Mouse (Mus musculus) limb, embryonic 15.5 days (tissue): ENCODE measurements at regions not wholly inside any gene's neighbourhood (a gene's known extent, or its start where the extent isn't known, plus 50 kb on each side); places are given as distances from the start of the nearest gene placed in this dataset.

Experiments used
- ATAC-seq: fragments of 200-750 bp; cut with Nextera tagmentation; 2 replicates; pipeline ENCODE4 v1.8.0; 2017; ENCODE audit warnings: low read depth, moderate TSS enrichment; ENCODE audit not compliant: insufficient number of reproducible peaks, low FRiP score, low TSS enrichment
- H3K27ac ChIP-seq: fragments of 300-500 bp; sonication (generic); 2 replicates; pipeline ENCODE4 v1.5.1; 2015; ENCODE audit warnings: moderate library complexity, mild to moderate bottlenecking, inconsistent platforms
- H3K27me3 ChIP-seq: fragments of 300-500 bp; sonication (generic); 2 replicates; pipeline ENCODE4 v1.6.1; 2015; ENCODE audit warnings: inconsistent platforms
- H3K36me3 ChIP-seq: fragments of 300-500 bp; sonication (generic); 2 replicates; pipeline ENCODE4 v1.6.1; 2015; ENCODE audit warnings: inconsistent platforms
- H3K4me1 ChIP-seq: fragments of 300-500 bp; sonication (generic); 2 replicates; pipeline ENCODE4 v1.6.1; 2015; ENCODE audit warnings: inconsistent platforms
- H3K4me2 ChIP-seq: fragments of 300-500 bp; sonication (generic); 2 replicates; pipeline ENCODE4 v1.6.1; 2015; ENCODE audit warnings: mild to moderate bottlenecking, inconsistent platforms
- H3K4me3 ChIP-seq: fragments of 300-500 bp; sonication (generic); 2 replicates; pipeline ENCODE4 v1.5.1; 2015; ENCODE audit warnings: mild to moderate bottlenecking, inconsistent platforms
- H3K9ac ChIP-seq: fragments of 300-500 bp; sonication (generic); 2 replicates; pipeline ENCODE4 v1.6.1; 2015; ENCODE audit warnings: inconsistent platforms
- H3K9me3 ChIP-seq: fragments of 300-500 bp; sonication (generic); 2 replicates; pipeline ENCODE4 v1.6.1; 2016; ENCODE audit warnings: inconsistent platforms
- WGBS: fragments of 180-500 bp; shearing (Covaris S2); methylation state at CpG from one replicate; pipeline ENCODE4 v1.1.7; 2015; 5-methylcytosine and 5-hydroxymethylcytosine counted together

- H3K36me3 ChIP-seq = no peaks in the 10 kb centered on the region
- 26% methylated on average over 3 of the region's 3 CpGs for WGBS
- no peaks in the 10 kb centered on the region; the same call in 1 of the 2 replicates for H3K4me1 ChIP-seq
- no peak overlapping the region for H3K4me3 ChIP-seq
- no peak for ATAC-seq
- H3K27ac ChIP-seq = no peak overlapping the region
- no peak overlapping the region for H3K9ac ChIP-seq
- H3K9me3 ChIP-seq = no peaks in the 10 kb centered on the region
- H3K4me2 ChIP-seq = no peak overlapping the region
- no peaks in the 10 kb centered on the region for H3K27me3 ChIP-seq
These were observed 619.3 kb downstream of the Slc22a22 start for GRCm38 (mm10) chr15:56858134-56858533.

DNA sequence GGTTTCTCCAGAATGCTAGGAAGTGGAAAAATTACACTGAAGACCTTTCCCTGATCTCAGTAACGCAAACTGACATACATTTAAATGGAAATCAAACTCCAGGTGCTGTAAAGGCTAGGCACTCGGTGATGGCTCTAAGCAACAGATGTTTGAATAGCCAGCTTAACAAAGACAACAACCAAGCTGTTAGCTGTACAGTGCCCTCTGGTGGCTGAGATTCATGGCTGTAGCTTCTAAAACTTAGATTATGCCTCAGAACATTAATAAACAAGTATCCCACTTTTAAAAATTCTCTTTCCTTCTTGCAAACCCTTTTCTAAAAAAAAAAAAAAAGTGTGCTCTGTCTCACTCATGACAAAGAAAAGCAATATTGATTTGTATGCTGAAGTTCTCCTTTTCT is 621.4 kb downstream of the Slc22a22 start:
- Histone ChIP-seq H3K9ac (no peak overlapping the region), H3K9me3 (no peaks in the 10 kb centered on the region), H3K4me2 (no peak overlapping the region), H3K36me3 (no peaks in the 10 kb centered on the region), H3K27ac (no peak overlapping the region), H3K27me3 (no peaks in the 10 kb centered on the region), H3K4me1 (no peaks in the 10 kb centered on the region; the same call in 1 of the 2 replicates), H3K4me3 (no peak overlapping the region)
- 12% methylated on average over 2 of the region's 2 CpGs for WGBS
- ATAC-seq = no peak

GRCm38 (mm10) chr15:56853106-56853505 is 624.3 kb downstream of the Slc22a22 start:
- ATAC-seq = no peak
- H3K27ac ChIP-seq = no peak overlapping the region
- H3K9ac ChIP-seq = no peak overlapping the region
- H3K27me3 ChIP-seq = no peaks in the 10 kb centered on the region
- H3K9me3 ChIP-seq = no peaks in the 10 kb centered on the region
- no peaks in the 10 kb centered on the region for H3K36me3 ChIP-seq
- H3K4me3 ChIP-seq = no peak overlapping the region
- no peak overlapping the region for H3K4me2 ChIP-seq
- no peaks in the 10 kb centered on the region for H3K4me1 ChIP-seq
- 67% methylated on average over 5 of the region's 5 CpGs for WGBS

- Histone ChIP-seq H3K9me3 (no peaks in the 10 kb centered on the region), H3K4me2 (no peak overlapping the region), H3K27me3 (no peaks in the 10 kb centered on the region), H3K9ac (no peak overlapping the region), H3K4me3 (no peak overlapping the region), H3K36me3 (no peaks in the 10 kb centered on the region), H3K4me1 (no peaks in the 10 kb centered on the region), H3K27ac (no peak overlapping the region)
- WGBS = 85% methylated on average over 6 of the region's 6 CpGs
- ATAC-seq = no peak
These were observed 629.8 kb downstream of the Slc22a22 start for GRCm38 (mm10) chr15:56847469-56848128.

- no peak overlapping the region for H3K27ac ChIP-seq
- no peaks in the 10 kb centered on the region for H3K36me3 ChIP-seq
- H3K4me3 ChIP-seq = no peak overlapping the region
- H3K9ac ChIP-seq = no peak overlapping the region
- ATAC-seq = no peak
- H3K4me1 ChIP-seq = no peaks in the 10 kb centered on the region
- no peaks in the 10 kb centered on the region for H3K27me3 ChIP-seq
- 49% methylated on average over 1 of the region's 1 CpGs for WGBS
- H3K9me3 ChIP-seq = no peaks in the 10 kb centered on the region
- no peak overlapping the region for H3K4me2 ChIP-seq
These were observed 632.9 kb downstream of the Slc22a22 start for GRCm38 (mm10) chr15:56844574-56844973.

- Histone ChIP-seq H3K9ac (no peak overlapping the region), H3K4me1 (no peaks in the 10 kb centered on the region), H3K9me3 (no peaks in the 10 kb centered on the region), H3K36me3 (no peaks in the 10 kb centered on the region), H3K4me3 (no peak overlapping the region), H3K27ac (no peak overlapping the region), H3K27me3 (no peaks in the 10 kb centered on the region), H3K4me2 (no peak overlapping the region)
- no peak for ATAC-seq
- WGBS = 88% methylated on average over 3 of the region's 3 CpGs
These were observed 635.9 kb downstream of the Slc22a22 start for GRCm38 (mm10) chr15:56841516-56841915.

DNA sequence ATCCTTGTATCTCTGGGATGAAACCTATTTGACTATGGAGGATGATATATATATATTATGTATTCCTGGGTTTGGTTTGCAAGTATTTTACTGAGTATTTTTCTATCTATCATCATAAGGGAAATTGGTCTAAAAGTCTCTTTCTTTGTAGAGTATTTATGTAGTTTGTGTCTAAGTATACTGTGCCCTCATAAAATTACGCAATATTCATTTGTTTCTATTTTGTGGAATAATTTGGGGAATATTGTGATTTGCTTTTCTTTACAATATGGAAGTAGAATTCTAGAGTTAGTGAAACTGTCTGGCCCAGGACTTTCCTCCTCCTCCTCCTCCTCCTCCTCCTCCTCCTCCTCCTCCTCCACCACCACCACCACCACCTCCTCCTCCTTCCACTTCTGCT is 640.1 kb downstream of the Slc22a22 start:
- H3K27me3 ChIP-seq = no peaks in the 10 kb centered on the region
- no peaks in the 10 kb centered on the region for H3K4me1 ChIP-seq
- no peaks in the 10 kb centered on the region for H3K9me3 ChIP-seq
- WGBS = 90% methylated on average over 1 of the region's 1 CpGs
- H3K9ac ChIP-seq = no peak overlapping the region
- H3K36me3 ChIP-seq = no peaks in the 10 kb centered on the region
- H3K4me2 ChIP-seq = no peak overlapping the region
- ATAC-seq = no peak
- H3K27ac ChIP-seq = no peak overlapping the region
- no peak overlapping the region for H3K4me3 ChIP-seq

DNA sequence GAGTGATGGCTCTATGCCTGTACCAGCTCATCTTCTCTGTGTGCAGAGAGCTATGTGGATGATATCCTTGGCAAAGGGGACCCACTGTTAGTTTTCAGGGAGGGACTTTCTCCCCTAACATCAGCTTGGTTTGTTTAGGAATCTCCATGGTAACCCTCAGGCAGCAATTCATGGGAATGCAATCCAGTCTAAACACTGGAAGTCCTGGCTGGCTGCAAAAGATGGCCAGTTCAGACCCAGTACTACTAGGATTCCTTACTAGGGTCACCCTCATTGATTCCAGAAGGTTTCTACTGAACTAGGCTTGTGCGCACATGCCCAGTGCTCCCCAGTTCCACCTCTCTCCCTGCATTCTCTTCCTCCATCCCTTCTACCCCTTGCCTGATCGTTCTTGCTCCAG is 642.8 kb downstream of the Slc22a22 start:
- H3K9ac ChIP-seq = no peak overlapping the region
- H3K4me1 ChIP-seq = no peaks in the 10 kb centered on the region
- no peak overlapping the region for H3K4me2 ChIP-seq
- no peak overlapping the region for H3K4me3 ChIP-seq
- H3K27me3 ChIP-seq = no peaks in the 10 kb centered on the region
- 84% methylated on average over 2 of the region's 2 CpGs for WGBS
- ATAC-seq = no peak
- no peaks in the 10 kb centered on the region for H3K36me3 ChIP-seq
- no peak overlapping the region for H3K27ac ChIP-seq
- H3K9me3 ChIP-seq = no peaks in the 10 kb centered on the region

- Histone ChIP-seq H3K27ac (no peak overlapping the region), H3K36me3 (no peaks in the 10 kb centered on the region), H3K4me3 (no peak overlapping the region), H3K4me2 (no peak overlapping the region), H3K9ac (no peak overlapping the region), H3K27me3 (no peaks in the 10 kb centered on the region), H3K9me3 (no peaks in the 10 kb centered on the region), H3K4me1 (no peaks in the 10 kb centered on the region)
- WGBS = 90% methylated on average over 7 of the region's 7 CpGs
- ATAC-seq = no peak
These were observed 644.8 kb downstream of the Slc22a22 start for GRCm38 (mm10) chr15:56832666-56833065.

DNA sequence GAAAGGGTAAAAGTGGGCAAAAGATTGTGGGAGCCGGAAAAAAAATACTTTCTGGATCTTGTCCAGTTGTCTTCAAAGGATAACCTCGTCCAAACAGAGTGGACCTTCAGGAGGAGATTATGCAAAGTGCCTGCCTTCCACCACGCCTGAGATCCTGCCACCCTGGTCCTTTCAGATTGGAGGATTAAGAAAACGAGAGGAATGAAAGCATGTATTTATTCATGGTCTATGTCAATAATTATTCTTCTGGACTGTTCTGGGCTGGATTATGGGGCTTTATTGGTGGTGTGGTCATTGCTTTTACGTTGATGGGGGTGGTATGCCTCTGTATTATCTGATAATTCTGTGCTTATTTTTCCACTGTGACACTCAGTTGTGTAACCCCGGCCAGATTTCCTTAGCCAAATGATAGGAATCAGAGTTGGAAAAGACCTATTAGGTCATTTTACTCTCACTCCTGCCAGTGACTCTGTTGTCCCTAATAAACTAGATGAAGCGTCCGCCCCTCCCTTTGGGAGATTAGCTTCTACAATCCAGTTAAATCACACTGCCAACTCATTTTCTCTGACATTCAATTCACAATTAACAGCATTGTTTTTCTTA is 656.3 kb downstream of the Slc22a22 start:
- 68% methylated on average over 8 of the region's 8 CpGs for WGBS

GRCm38 (mm10) chr15:56820256-56820976 is 657.0 kb downstream of the Slc22a22 start:
- H3K36me3 ChIP-seq = no peaks in the 10 kb centered on the region
- no peak overlapping the region for H3K9ac ChIP-seq
- H3K4me3 ChIP-seq = no peak overlapping the region
- H3K9me3 ChIP-seq = no peaks in the 10 kb centered on the region
- H3K27ac ChIP-seq = no peak overlapping the region
- H3K4me2 ChIP-seq = no peak overlapping the region
- WGBS = 75% methylated on average over 4 of the region's 4 CpGs
- no peaks in the 10 kb centered on the region for H3K4me1 ChIP-seq
- H3K27me3 ChIP-seq = no peaks in the 10 kb centered on the region
- no peak for ATAC-seq

More for the DNA sequence above, 656.3 kb downstream of the Slc22a22 start:
- Histone ChIP-seq H3K4me1 (no peaks in the 10 kb centered on the region), H3K27ac (no peak overlapping the region), H3K4me3 (no peak overlapping the region), H3K9ac (no peak overlapping the region), H3K4me2 (no peak overlapping the region), H3K9me3 (no peaks in the 10 kb centered on the region), H3K27me3 (no peaks in the 10 kb centered on the region), H3K36me3 (no peaks in the 10 kb centered on the region)
- ATAC-seq = no peak

DNA sequence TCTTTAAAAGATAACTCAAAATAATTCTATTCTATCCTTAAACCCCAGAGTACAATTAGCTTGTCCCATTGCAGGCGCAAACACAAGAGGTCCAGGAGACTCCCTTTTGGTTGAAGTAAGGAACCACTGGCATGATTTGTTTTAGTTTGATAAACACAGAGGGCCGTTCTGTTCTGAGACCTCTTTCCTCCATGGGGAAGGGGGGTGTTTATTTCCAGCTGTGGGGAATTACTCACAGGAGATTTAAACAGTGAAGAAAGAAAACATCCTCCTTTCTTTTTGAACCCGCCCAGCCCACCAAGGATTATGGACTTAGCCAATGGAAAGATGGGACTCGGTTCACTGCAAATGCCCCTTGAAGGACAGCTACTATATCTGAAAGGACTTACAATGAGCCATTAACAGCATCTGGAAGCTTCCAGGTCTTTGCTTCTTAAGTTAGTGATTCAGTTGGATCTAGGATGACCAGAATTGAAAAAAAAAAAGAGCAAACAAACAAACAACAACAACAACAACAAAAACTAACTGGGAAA is 659.2 kb downstream of the Slc22a22 start:
- Histone ChIP-seq H3K27me3 (no peaks in the 10 kb centered on the region), H3K4me1 (no peaks in the 10 kb centered on the region), H3K4me3 (no peak overlapping the region), H3K27ac (no peak overlapping the region), H3K36me3 (no peaks in the 10 kb centered on the region), H3K4me2 (no peak overlapping the region), H3K9me3 (no peaks in the 10 kb centered on the region), H3K9ac (no peak overlapping the region)
- WGBS = 54% methylated on average over 4 of the region's 4 CpGs
- ATAC-seq = no peak
